Mouse (Mus musculus) cortical plate, adult 2 months (tissue): ENCODE results near the gene Alox12b. TPM values are rescaled to one million over a fixed set of nuclear protein-coding genes. Genes with fewer than 3 reads are reported as not detected.
A peak's percentile ranks its signal among the peaks of the same experiment; 100 is the strongest.

ENCODE experiments used
- H3K27ac ChIP-seq: fragments of 200-500 bp; 2 replicates; pipeline ENCODE4 v1.5.1; 2012; ENCODE audit warnings: low read length, control low read depth, inconsistent platforms; ENCODE audit not compliant: insufficient read depth
- H3K4me1 ChIP-seq: fragments of 200-500 bp; 2 replicates; pipeline ENCODE4 v1.6.1; 2011; ENCODE audit warnings: low read length; ENCODE audit not compliant: control insufficient read depth, insufficient read depth
- H3K4me3 ChIP-seq: fragments of 200-500 bp; 2 replicates; pipeline ENCODE4 v1.5.1; 2011; ENCODE audit warnings: mild to moderate bottlenecking, low read length, control low read depth; ENCODE audit not compliant: insufficient read depth
- CTCF ChIP-seq: fragments of 200-500 bp; IDR thresholded peaks from 2 replicates; pipeline ENCODE4 v1.5.1; 2011; ENCODE audit warnings: mild to moderate bottlenecking, control low read depth, low read length; ENCODE audit not compliant: insufficient read depth; ENCODE audit errors: extremely low read depth
- POLR2A ChIP-seq: fragments of 200-500 bp; IDR thresholded peaks from 2 replicates; pipeline ENCODE4 v1.6.1; 2011; ENCODE audit warnings: mild to moderate bottlenecking, low read length, control low read depth; ENCODE audit not compliant: insufficient read depth; ENCODE audit errors: extremely low read depth
- polyA plus RNA-seq: library from polyadenylated mRNA; depleted of rRNA; stranded (reverse); fragments of >200 nt; gene quantifications from 2 replicates; pipeline ENCODE4 v1.2.3, GENCODE M21; 2012

Gene Alox12b
- polyA plus RNA-seq, 1 experiment = 4.4 TPM

DNA sequence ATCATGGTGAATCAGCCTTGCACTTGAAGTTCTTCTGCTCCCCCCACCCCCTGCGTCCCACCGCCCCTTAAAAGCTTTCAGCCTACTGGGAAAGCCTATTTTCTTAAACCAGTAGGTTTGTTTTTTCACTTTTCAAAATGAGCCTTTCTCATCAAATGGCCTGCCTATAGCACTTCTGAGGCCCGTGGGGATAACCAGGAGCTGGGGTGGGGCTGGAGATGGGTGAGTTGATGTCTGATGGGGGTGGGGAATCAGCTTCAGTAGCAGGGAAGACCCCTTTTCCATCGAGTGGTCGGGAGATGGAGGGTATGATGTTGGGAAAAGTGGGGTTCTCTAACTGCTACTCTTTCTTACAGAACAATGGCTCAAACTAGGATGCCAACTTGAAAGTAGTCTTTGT, 39.9 kb upstream of the Alox12b start:
- H3K4me3 ChIP-seq = no peak overlapping the region; the same call in 1 of the 2 replicates
- H3K4me1 ChIP-seq = no peaks in the 10 kb centered on the region
- H3K27ac ChIP-seq = no peak overlapping the region

DNA sequence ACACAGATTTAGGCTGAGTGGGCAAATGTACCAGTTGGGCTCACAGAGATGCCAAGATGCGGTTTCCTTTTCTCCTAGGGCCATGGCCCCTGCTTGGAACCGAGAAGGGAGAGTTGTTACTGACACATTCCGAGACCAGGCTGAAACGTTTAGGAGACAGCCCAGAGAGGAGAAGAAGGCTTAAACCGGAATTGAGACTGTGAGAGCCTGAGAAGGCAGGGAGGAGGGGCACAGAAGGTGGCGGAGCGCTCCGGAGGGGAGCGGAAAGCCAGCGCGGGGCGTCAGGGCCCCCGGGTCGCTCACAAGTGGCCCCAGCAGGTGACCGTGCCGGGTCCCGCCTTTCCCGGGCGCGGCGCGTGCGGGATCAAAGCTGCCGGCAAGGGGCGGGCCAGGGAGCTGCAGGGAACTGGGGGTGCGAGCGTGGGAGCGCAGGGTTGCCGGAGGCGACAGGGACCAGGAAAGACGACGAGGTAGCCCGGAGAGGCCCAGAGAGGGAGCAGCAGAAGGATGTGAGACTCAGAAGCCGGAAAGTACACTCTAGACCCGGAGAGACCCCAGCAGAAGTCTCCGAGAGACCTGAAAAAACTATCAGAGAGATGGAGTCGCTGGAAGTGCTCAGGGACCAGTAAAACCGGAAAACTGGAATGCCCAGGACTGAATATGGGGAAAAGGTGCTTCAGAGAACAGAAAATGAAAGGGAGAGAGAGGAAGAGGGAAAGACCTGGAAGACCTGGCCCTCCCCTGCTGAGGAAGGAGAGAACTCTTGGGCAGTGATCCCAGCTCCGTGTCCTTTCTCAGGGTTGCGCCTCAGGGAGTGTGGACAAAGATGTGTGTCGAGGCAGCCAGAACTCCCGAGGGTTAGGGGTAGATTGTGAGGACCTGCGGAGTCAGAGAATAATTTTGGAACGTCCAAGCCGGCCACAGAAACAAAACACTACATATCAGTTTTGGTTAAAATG, 38.8 kb upstream of the Alox12b start:
- peak overlapping the region; percentile 22; the same call in 1 of the 2 replicates for H3K27ac ChIP-seq
- peak overlapping the region; percentile 42 for H3K4me3 ChIP-seq
- TF ChIP-seq POLR2A (no peak), CTCF (no peak)
- no peaks in the 10 kb centered on the region for H3K4me1 ChIP-seq

More for the DNA sequence above, 39.9 kb upstream of the Alox12b start:
- no peak for TF ChIP-seq POLR2A
- no peak for TF ChIP-seq CTCF

DNA sequence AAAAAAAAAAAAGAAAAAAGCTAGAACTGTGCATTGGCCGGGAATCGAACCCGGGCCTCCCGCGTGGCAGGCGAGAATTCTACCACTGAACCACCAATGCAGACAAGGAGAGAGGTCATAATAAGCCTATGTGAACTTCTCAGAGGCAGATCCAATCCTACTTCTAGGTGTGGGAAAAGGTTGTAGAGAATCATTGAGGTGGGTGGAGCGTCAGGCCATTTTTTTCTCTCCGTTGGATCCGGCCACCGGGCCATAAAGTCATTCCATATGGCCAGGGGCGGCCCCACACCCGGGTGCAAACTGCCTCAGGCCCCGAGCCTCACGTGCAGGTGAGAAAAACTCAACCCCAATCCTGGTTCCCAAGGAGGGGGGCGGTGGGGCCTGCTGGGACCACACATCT, 38.0 kb upstream of the Alox12b start:
- Histone ChIP-seq H3K4me1 (no peaks in the 10 kb centered on the region), H3K27ac (no peak overlapping the region), H3K4me3 (peak overlapping the region; percentile 42; the same call in 1 of the 2 replicates)
- TF ChIP-seq POLR2A = no peak
- no peak for TF ChIP-seq CTCF

DNA sequence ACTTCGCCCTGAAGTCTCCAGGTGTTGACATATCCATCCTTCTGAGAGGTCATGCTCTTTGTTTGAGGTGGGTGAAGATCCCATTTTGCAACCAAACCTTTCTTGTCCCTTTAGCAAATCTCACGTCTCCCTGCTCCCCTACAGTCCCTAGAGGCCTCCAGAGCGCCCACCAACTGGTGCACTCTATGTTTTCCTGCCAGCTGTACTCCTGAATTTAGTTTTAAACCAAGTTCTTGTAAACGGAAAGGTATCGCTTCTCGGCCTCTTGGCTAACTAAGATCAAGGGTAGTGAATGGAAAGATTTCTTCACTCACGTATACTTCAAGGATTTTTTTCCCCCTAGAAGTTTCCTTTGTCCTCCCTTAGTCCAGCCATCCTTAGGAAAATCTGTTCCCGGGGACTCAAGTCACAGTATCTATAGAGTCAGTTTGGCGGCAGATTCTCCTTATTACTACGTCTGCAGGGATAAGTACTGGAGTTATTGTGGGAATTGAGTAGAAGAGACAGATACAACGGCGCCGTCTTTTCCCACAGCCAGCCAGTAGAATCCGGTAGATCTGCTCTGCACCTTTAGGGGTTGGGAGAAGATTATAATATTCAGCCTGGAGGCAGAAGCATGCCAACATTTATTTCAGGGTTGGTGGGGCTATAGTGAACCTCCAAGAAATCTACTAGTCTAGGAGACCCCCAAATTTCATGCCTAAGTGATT, 37.2 kb upstream of the Alox12b start:
- no peaks in the 10 kb centered on the region for H3K4me1 ChIP-seq
- H3K4me3 ChIP-seq = no peak overlapping the region

DNA sequence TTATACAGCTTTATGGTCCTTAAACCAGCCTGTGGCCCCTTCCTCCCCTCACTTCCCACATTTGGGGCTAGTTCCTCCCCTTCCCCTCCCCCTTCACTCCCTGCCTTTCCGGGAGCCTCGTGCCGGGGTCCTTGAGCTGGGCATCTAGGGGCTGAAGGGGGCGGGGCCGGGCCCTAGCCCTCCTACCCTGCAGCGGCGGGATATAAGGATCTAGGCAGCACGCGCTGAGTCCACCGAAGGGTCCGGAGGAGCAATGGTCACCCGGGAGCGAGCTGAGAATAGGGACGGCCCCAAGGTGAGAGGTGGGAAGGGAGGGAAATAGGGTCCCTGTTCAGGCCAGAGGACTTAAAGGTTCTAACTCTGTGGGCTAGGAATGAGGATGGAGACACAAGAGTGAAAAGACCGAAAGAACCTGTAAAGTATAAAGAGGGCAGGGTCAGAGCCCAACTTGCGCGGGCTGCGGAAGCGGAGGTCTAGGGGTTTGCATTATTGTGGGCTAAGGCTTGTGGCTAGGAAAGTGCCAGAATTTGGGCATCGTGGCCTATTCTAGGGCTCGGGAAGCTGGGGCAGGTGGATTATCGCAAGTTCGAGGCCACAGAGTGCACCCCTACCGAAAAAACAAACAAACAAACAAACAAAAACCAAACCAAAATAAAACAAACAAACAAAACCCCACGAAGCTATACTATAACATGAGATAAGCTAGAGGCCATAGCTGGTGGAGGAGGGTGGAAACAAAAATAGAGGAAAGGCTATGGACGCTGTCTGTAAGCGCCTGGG, 36.4 kb upstream of the Alox12b start, which contains the start of gene Hes7:
TSS of gene Hes7 (plus strand) at position 184 of the 780 bp plus-strand sequence.
- Histone ChIP-seq H3K4me1 (no peaks in the 10 kb centered on the region), H3K4me3 (peak within 1 kb of the TSS; percentile 76), H3K27ac (no peak within 1 kb of the TSS)
- TF ChIP-seq POLR2A = no peak
- TF ChIP-seq CTCF = no peak

More for the DNA sequence above, 37.2 kb upstream of the Alox12b start:
- TF ChIP-seq POLR2A (no peak), CTCF (no peak)
- no peak overlapping the region for H3K27ac ChIP-seq

DNA sequence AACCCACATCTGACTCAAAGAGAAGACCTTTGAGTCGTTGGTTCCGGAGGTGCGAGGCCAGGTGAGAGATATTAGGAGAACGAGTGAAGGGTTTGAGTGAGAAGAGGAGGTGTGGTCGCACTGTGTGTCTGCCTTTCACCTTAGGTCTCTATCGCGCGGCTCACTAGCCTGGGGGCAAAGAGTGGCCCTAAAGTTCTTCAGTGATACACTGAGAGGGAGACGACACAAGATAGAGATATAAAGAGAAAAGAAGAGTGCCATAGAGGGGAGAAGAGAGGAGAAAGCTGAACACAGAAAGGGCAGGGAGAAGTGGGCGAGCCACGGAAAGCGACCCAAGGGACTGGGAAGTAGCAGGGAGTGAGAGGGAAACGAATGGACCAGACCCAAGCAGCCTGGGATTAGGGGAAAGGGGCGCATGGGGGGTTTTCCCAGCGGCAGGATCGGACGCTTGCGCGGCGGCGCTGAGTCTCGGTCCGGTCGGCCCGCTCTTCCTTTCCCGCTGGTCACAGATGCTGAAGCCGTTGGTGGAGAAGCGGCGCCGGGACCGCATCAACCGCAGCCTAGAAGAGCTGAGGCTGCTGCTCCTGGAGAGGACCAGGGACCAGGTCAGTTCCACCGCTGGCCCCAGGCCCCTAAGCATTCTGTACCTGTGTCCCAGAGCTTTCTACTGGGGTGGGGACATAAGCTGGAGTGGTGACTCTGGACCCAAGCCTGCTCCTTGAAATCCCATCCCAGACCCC, 35.6 kb upstream of the Alox12b start:
- Histone ChIP-seq H3K4me3 (peak overlapping the region; percentile 76), H3K27ac (no peak overlapping the region), H3K4me1 (no peaks in the 10 kb centered on the region)
- TF ChIP-seq CTCF = no peak
- TF ChIP-seq POLR2A = no peak

DNA sequence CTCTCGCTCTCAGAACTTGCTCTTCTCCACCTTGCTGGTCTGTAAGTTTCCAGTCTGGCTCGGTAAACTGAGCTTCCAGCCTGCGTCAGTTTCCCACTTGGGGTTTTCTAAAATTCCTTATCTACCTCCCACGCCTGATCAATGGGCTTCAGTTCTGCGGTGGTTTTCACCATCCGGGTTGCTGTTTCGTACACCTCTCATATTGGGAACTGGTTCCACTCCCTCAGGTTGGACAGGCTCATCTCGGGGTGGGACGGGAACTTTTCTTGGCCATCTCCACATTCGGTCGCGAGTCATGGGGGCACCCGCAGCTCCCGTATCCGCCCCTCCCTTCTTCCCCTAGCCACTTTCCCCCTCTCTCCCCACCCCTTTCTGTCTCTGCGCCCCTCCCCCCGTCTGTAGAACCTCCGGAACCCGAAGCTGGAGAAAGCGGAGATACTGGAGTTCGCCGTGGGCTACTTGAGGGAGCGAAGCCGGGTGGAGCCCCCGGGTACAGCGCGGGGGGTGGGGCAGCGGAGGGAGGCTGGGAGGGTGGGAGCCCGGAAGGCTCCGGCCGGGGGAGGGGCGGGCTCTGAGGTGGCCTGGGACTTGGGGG, 35.0 kb upstream of the Alox12b start:
- Histone ChIP-seq H3K4me3 (peak overlapping the region; percentile 76), H3K27ac (no peak overlapping the region), H3K4me1 (no peaks in the 10 kb centered on the region)
- TF ChIP-seq CTCF = no peak

DNA sequence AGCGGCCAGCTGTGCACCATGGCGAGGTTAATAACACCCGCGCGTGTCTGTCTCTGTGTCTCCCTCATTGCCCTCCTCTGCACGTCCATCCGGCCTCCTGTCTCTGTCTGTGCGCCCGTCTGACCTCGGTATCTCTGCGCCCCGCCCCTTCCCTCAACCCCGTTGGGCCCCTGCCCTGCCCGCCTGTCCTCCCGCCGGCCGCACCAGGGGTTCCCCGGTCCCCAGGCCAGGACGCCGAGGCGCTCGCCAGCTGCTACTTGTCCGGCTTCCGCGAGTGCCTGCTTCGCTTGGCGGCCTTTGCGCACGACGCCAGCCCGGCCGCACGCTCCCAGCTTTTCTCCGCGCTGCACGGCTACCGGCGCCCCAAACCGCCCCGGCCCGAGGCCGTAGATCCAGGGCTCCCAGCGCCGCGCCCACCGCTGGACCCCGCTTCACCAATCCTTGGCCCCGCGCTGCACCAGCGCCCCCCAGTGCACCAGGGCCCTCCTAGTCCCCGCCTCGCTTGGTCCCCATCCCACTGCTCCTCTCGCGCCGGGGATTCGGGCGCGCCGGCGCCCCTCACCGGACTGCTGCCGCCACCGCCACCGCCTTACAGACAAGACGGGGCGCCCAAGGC, 34.3 kb upstream of the Alox12b start, which contains the start of gene 9130213A22Rik:
TSS of gene 9130213A22Rik (minus strand) at position 254 of the 616 bp plus-strand sequence.
- H3K4me1 ChIP-seq = no peaks in the 10 kb centered on the region

More for the DNA sequence above, 34.3 kb upstream of the Alox12b start, which contains the start of gene 9130213A22Rik:
- Histone ChIP-seq H3K27ac (peak within 1 kb of the TSS; percentile 66; the same call in 1 of the 2 replicates), H3K4me3 (peak within 1 kb of the TSS; percentile 76)
- TF ChIP-seq CTCF (peak; percentile 27; the same call in 1 of the 2 replicates), POLR2A (no peak)
